9 mouse cellular contexts compared by ENCODE assay signal in genomic region chrX:9273377-9274002, GRCm38 (mm10). TPM values are rescaled to one million over a fixed set of nuclear protein-coding genes. Genes with fewer than 3 reads are reported as not detected.
A peak's percentile ranks its signal among the peaks of the same experiment; 100 is the strongest.
DNase-seq lines count a peak whose midpoint lies in the region; ATAC-seq and TF ChIP-seq lines count a peak whose summit lies in the region.
"Had no signal": no experiment of that assay in that cellular context is flagged by ENCODE, and none has a peak within 500 bp of the region (broad histone marks: within the 10 kb centered on the region; RNA-seq: fewer than 3 reads in every experiment).

No protein-coding gene starts in this region.

- no peaks in the 10 kb centered on the region for H3K4me1 ChIP-seq in heart, postnatal 0 days (ENCODE audit: control insufficient read depth, insufficient read depth)
- H3K4me1 ChIP-seq in brown adipose tissue, adult 24 weeks (ENCODE audit: control insufficient read depth, insufficient read depth, insufficient read length, low read length) = no peaks in the 10 kb centered on the region
- H3K4me1 ChIP-seq in hindbrain, embryonic 16.5 days (ENCODE audit: control insufficient read depth, insufficient read depth, low read depth, low read length) = no peaks in the 10 kb centered on the region
- H3K4me1 ChIP-seq in midbrain, embryonic 14.5 days (ENCODE audit: control insufficient read depth, insufficient read depth, low read length) = no peaks in the 10 kb centered on the region

- peak overlapping the region; percentile 56 for H3K9ac ChIP-seq in heart, postnatal 0 days (replicated peaks; ENCODE audit: low read depth, low read length)
- peak overlapping the region; percentile 66 for H3K9ac ChIP-seq in hindbrain, embryonic 16.5 days (ENCODE audit: low read depth, low read length)
- peak overlapping the region; percentile 57; the same call in 1 of the 2 replicates for H3K9ac ChIP-seq in midbrain, embryonic 14.5 days (replicated peaks; ENCODE audit: low read length)

- no peak for TF ChIP-seq EP300 in heart, postnatal 0 days (IDR thresholded peaks at IDR 0.05; ENCODE audit: low read depth)

- no peak for DNase-seq in heart, postnatal 0 days (ENCODE audit: low spot score)
- DNase-seq in heart, postnatal 14 days = no peak
- DNase-seq in midbrain, embryonic 14.5 days = peak; percentile 8
- no peak for DNase-seq in ovary, adult 18-20 months (ENCODE audit: low spot score)
- DNase-seq in embryo, embryonic 9.5 days (ENCODE audit: extremely low spot score) = no peak

- peak overlapping the region; percentile 61 for H3K4me2 ChIP-seq in heart, postnatal 0 days (ENCODE audit: low read depth, low read length)
- peak overlapping the region; percentile 55 for H3K4me2 ChIP-seq in hindbrain, embryonic 16.5 days (ENCODE audit: low read length)
- H3K4me2 ChIP-seq in midbrain, embryonic 14.5 days (ENCODE audit: low read length) = peak overlapping the region; percentile 53

- WGBS in heart, postnatal 0 days = 57% methylated on average over 12 of the region's 12 CpGs
- WGBS in hindbrain, embryonic 16.5 days = 62% methylated on average over 12 of the region's 12 CpGs
- 61% methylated on average over 12 of the region's 12 CpGs for WGBS in midbrain, embryonic 14.5 days

- TF ChIP-seq CTCF in heart, postnatal 0 days (IDR thresholded peaks at IDR 0.05; ENCODE audit: low read depth) = no peak

- peak overlapping the region; percentile 68 for H3K4me3 ChIP-seq in heart, postnatal 0 days (ENCODE audit: low read depth, low read length)
- H3K4me3 ChIP-seq in brown adipose tissue, adult 24 weeks (ENCODE audit: insufficient read depth, low read depth, low read length) = peak overlapping the region; percentile 73
- H3K4me3 ChIP-seq in hindbrain, embryonic 16.5 days (ENCODE audit: low read length) = peak overlapping the region; percentile 46
- peak overlapping the region; percentile 50 for H3K4me3 ChIP-seq in midbrain, embryonic 14.5 days (replicated peaks; ENCODE audit: low read depth, low read length)

- intact Hi-C loops in heart, postnatal 14 days (cut with DNase I) = no loop called here

- peak overlapping the region; percentile 81 for H3K27ac ChIP-seq in heart, postnatal 0 days (ENCODE audit: low read depth)
- H3K27ac ChIP-seq in brown adipose tissue, adult 24 weeks (replicated peaks; ENCODE audit: low read depth, low read length) = no peak overlapping the region
- no peak overlapping the region for H3K27ac ChIP-seq in hindbrain, embryonic 16.5 days (ENCODE audit: low read depth, low read length)
- no peak overlapping the region for H3K27ac ChIP-seq in midbrain, embryonic 14.5 days (replicated peaks; ENCODE audit: low read depth, low read length)

- no peaks in the 10 kb centered on the region for H3K36me3 ChIP-seq in heart, postnatal 0 days (replicated peaks; ENCODE audit: control insufficient read depth, insufficient read depth, low read length)
- H3K36me3 ChIP-seq in hindbrain, embryonic 16.5 days (ENCODE audit: control insufficient read depth, insufficient read depth, low read length) = no peaks in the 10 kb centered on the region
- no peaks in the 10 kb centered on the region for H3K36me3 ChIP-seq in midbrain, embryonic 14.5 days (ENCODE audit: control insufficient read depth, insufficient read depth, low read length)

- no peaks in the 10 kb centered on the region for H3K9me3 ChIP-seq in heart, postnatal 0 days (replicated peaks; ENCODE audit: control insufficient read depth, low read length)
- H3K9me3 ChIP-seq in hindbrain, embryonic 16.5 days (ENCODE audit: control insufficient read depth, low read length) = no peaks in the 10 kb centered on the region
- no peaks in the 10 kb centered on the region for H3K9me3 ChIP-seq in midbrain, embryonic 14.5 days (ENCODE audit: control insufficient read depth, low read length)

- no peak for ATAC-seq in heart, postnatal 0 days (ENCODE audit: insufficient read depth, low read depth)
- no peak for ATAC-seq in hindbrain, embryonic 16.5 days
- no peak for ATAC-seq in midbrain, embryonic 14.5 days (ENCODE audit: low FRiP score, low TSS enrichment)
- ATAC-seq in inflammation-experienced regulatory T-cells, adult 6 months = no peak

- H3K27me3 ChIP-seq in heart, postnatal 0 days (ENCODE audit: control insufficient read depth, insufficient read depth, low read length) = no peaks in the 10 kb centered on the region
- H3K27me3 ChIP-seq in hindbrain, embryonic 16.5 days (replicated peaks; ENCODE audit: control insufficient read depth, insufficient read depth, low read length) = no peaks in the 10 kb centered on the region
- H3K27me3 ChIP-seq in midbrain, embryonic 14.5 days (ENCODE audit: control insufficient read depth, insufficient read depth, low read length) = no peaks in the 10 kb centered on the region

RNA-seq across cellular contexts. Expression of gene Xk, which starts 0.9 kb away (rescaled TPM):
- total RNA-seq in heart, postnatal 0 days (2014; rRNA removed; ENCODE audit: low replicate concordance) = 4.0 and 5.6 TPM in 2 replicates
- polyA plus RNA-seq in heart, postnatal 0 days (2015; fragmentation: Nextera tagmentation; extraction: Ambion mirVana) = 1.6 and 1.8 TPM in 2 replicates
- total RNA-seq in heart, postnatal 14 days (2021) = 1 to 10 TPM; 4.1 to 6.1 TPM
- 1.1 and 1.6 TPM in 2 replicates for polyA plus RNA-seq in brown adipose tissue, adult 24 weeks (2012; ENCODE audit: insufficient read depth, insufficient read length, missing spikeins)
- polyA plus RNA-seq in hindbrain, embryonic 16.5 days (2015; fragmentation: Nextera tagmentation; extraction: Ambion mirVana) = 5.7 TPM in 2 replicates
- polyA plus RNA-seq in midbrain, embryonic 14.5 days (2014; fragmentation: Nextera tagmentation; extraction: Ambion mirVana) = 3.6 and 5.0 TPM in 2 replicates
- 1 to 10 TPM in 2 of 3 experiments, under 1 TPM in 1; 0.95 to 1.5 (median 1.2) TPM for polyA plus RNA-seq in inflammation-experienced regulatory T-cells, adult 6 months (2017; shearing (Covaris generic))

RNA-seq across cellular contexts. Expression of gene H2al1m, which starts 10.1 kb away (rescaled TPM):
- total RNA-seq in heart, postnatal 0 days (2014; rRNA removed; ENCODE audit: low replicate concordance) = not detected in 2 replicates
- not detected in 2 replicates for polyA plus RNA-seq in heart, postnatal 0 days (2015; fragmentation: Nextera tagmentation; extraction: Ambion mirVana)
- total RNA-seq in heart, postnatal 14 days (2021) = under 1 TPM in 1 of 2 experiments, not detected in 1; 0.76 TPM
- polyA plus RNA-seq in brown adipose tissue, adult 24 weeks (2012; ENCODE audit: insufficient read depth, insufficient read length, missing spikeins) = not detected in 2 replicates
- polyA plus RNA-seq in hindbrain, embryonic 16.5 days (2015; fragmentation: Nextera tagmentation; extraction: Ambion mirVana) = 0.43 TPM in 1 of 2 replicates, not detected in the other
- polyA plus RNA-seq in midbrain, embryonic 14.5 days (2014; fragmentation: Nextera tagmentation; extraction: Ambion mirVana) = 0.45 TPM in 1 of 2 replicates, not detected in the other
- polyA plus RNA-seq in inflammation-experienced regulatory T-cells, adult 6 months (2017; shearing (Covaris generic)) = not detected
- polyA plus RNA-seq: Patski had no signal

RNA-seq across cellular contexts. Expression of gene Gm14862, which starts 16.8 kb away (rescaled TPM):
- not detected in 2 replicates for total RNA-seq in heart, postnatal 0 days (2014; rRNA removed; ENCODE audit: low replicate concordance)
- not detected in 2 replicates for polyA plus RNA-seq in heart, postnatal 0 days (2015; fragmentation: Nextera tagmentation; extraction: Ambion mirVana)
- total RNA-seq in heart, postnatal 14 days (2021) = not detected
- polyA plus RNA-seq in brown adipose tissue, adult 24 weeks (2012; ENCODE audit: insufficient read depth, insufficient read length, missing spikeins) = not detected in 2 replicates
- not detected in 2 replicates for polyA plus RNA-seq in hindbrain, embryonic 16.5 days (2015; fragmentation: Nextera tagmentation; extraction: Ambion mirVana)
- not detected in 2 replicates for polyA plus RNA-seq in midbrain, embryonic 14.5 days (2014; fragmentation: Nextera tagmentation; extraction: Ambion mirVana)
- polyA plus RNA-seq in inflammation-experienced regulatory T-cells, adult 6 months (2017; shearing (Covaris generic)) = 1 to 10 TPM in 1 of 3 experiments, not detected in 2; 1.1 TPM
- polyA plus RNA-seq: Patski had no signal
